Mouse (Mus musculus): ENCODE results near the gene Cap2. TPM values are rescaled to one million over a fixed set of nuclear protein-coding genes. Genes with fewer than 3 reads are reported as not detected.

Gene Cap2
- total and polyA plus RNA-seq, 3 experiments = 14.8 to 120 (median 22.3) TPM

DNA sequence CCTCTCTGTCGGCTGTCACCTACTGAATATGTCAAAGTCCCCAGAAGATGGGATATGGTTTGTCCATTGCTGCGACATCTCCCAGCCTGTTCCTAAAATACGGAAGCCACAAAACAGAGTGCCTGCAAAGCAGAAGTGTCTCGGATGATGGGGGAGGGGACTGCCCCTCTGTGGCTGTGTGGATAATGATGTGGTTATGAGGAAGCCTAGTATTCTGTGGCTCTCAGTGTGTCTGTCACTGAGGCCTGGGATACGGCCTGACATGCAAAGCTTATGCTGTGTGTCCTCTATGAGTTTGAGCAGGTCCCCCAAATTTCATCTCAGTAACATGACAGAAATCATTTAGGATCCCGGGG is 132.5 kb downstream of the Cap2 start:
- Histone ChIP-seq H3K4me3 (ENCODE audit: control insufficient read depth in 1 of 2, insufficient read depth in 1 of 2, low read depth in 2 of 2, low read length in 2 of 2) (no peak overlapping the region), H3K27ac (ENCODE audit: control insufficient read depth, low read depth, low read length) (no peak overlapping the region), H3K27me3 (ENCODE audit: control insufficient read depth in 1 of 2, insufficient read depth in 2 of 2, low read length in 2 of 2) (no peaks in the 10 kb centered on the region), H3K36me3 (ENCODE audit: control insufficient read depth in 1 of 2, insufficient read depth in 2 of 2, low read length in 2 of 2) (no peaks in the 10 kb centered on the region), H3K9me3 (replicated peaks; ENCODE audit: insufficient read depth, low read length) (no peaks in the 10 kb centered on the region), H3K79me2 (ENCODE audit: control insufficient read depth, insufficient read depth, low read length, poor library complexity) (no peaks in the 10 kb centered on the region), H3K4me1 (ENCODE audit: control insufficient read depth in 1 of 2, insufficient read depth in 2 of 2, low read length in 2 of 2) (no peaks in the 10 kb centered on the region), H3K9ac (ENCODE audit: control insufficient read depth, low read depth, low read length, poor library complexity, severe bottlenecking) (no peak overlapping the region)
- DNase-seq (ENCODE audit: low read depth, low spot score) = peak; percentile 48
- TF ChIP-seq SMC3 (IDR thresholded peaks at IDR 0.05; ENCODE audit: low read depth, low read length) = no peak

DNA sequence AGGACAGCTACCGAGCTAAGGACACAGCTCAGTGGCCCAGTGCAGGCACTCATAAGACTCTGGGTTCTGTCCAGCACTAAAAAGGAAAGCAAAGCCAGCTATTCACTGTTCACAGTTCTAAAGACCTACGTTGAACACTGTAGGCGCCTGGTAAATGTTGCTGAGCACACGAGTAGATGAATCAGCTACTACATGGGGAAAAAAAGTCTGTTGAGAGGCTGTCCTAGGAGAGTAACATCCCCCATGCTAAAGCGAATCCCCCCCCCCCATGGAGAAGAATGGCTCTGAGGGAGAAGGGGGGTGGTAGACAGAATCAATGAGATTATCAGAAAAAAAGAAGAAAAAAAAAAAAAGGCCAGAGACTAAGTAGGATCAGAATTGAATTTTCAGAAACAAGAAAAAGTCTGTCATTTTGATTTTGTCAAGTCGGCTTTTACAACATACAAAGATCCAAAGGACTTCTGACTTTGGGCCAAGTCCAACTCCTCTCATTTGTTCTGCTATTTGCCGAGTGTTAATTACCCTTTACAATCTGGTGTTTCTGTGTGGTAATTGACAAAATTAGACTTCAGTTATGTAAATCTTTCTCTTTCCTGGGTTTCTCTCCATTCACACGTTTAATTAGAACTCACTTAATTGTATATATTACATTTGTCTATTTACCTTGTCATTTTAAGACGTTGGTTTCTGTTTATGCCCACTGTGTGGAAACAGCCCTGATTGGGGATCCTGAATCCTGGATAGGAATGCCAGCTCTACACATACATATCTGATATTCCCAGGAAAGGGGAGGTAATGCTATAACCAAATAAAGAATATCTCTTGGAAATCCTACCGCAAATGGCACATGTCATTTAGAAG is 139.2 kb downstream of the Cap2 start:
- DNase-seq (ENCODE audit: low read depth, low spot score) = no peak
- no peaks in the 10 kb centered on the region for H3K4me1 ChIP-seq (ENCODE audit: control insufficient read depth in 1 of 2, insufficient read depth in 2 of 2, low read length in 2 of 2)
- TF ChIP-seq TCF12 (IDR thresholded peaks at IDR 0.05; ENCODE audit: low read depth, low read length) (no peak), MEF2A (IDR thresholded peaks at IDR 0.05; ENCODE audit: extremely low read depth, insufficient replicate concordance, low read depth, low read length, poor library complexity, severe bottlenecking) (no peak), RCOR1 (IDR thresholded peaks at IDR 0.05; ENCODE audit: low read depth, low read length) (no peak), MYB (IDR thresholded peaks at IDR 0.05; ENCODE audit: low read depth, low read length) (no peak), POLR2AphosphoS2 (IDR thresholded peaks at IDR 0.05; ENCODE audit: low read length) (no peak), USF2 (IDR thresholded peaks at IDR 0.05; ENCODE audit: borderline replicate concordance in 1 of 2, insufficient read depth in 1 of 2, low read depth in 1 of 2, low read length in 2 of 2) (no peak), UBTF (IDR thresholded peaks at IDR 0.05; ENCODE audit: borderline replicate concordance, insufficient read depth, low read depth, low read length) (no peak), ZMIZ1 (IDR thresholded peaks at IDR 0.05; ENCODE audit: low read depth, low read length) (no peak), ZNF384 (IDR thresholded peaks at IDR 0.05; ENCODE audit: low read depth, low read length) (no peak), CHD1 (IDR thresholded peaks at IDR 0.05; ENCODE audit: low read depth, low read length) (no peak), SMC3 (IDR thresholded peaks at IDR 0.05; ENCODE audit: low read depth, low read length) (no peak), POLR2AphosphoS5 (IDR thresholded peaks at IDR 0.05; ENCODE audit: borderline replicate concordance, low read depth, low read length) (no peak), RAD21 (IDR thresholded peaks at IDR 0.05; ENCODE audit: low read depth, low read length) (no peak), ETS1 (IDR thresholded peaks at IDR 0.05; ENCODE audit: low read depth, low read length) (no peak), ZKSCAN1 (IDR thresholded peaks at IDR 0.05; ENCODE audit: low read depth, low read length) (no peak)
- H3K36me3 ChIP-seq (ENCODE audit: control insufficient read depth in 1 of 2, insufficient read depth in 2 of 2, low read length in 2 of 2) = no peaks in the 10 kb centered on the region
- H3K9ac ChIP-seq (ENCODE audit: control insufficient read depth, low read depth, low read length, poor library complexity, severe bottlenecking) = no peak overlapping the region
- no peaks in the 10 kb centered on the region for H3K27me3 ChIP-seq (ENCODE audit: control insufficient read depth in 1 of 2, insufficient read depth in 2 of 2, low read length in 2 of 2)
- no peaks in the 10 kb centered on the region for H3K9me3 ChIP-seq (replicated peaks; ENCODE audit: insufficient read depth, low read length)
- H3K4me3 ChIP-seq (ENCODE audit: control insufficient read depth in 1 of 2, insufficient read depth in 1 of 2, low read depth in 2 of 2, low read length in 2 of 2) = no peak overlapping the region
- no peaks in the 10 kb centered on the region for H3K79me2 ChIP-seq (ENCODE audit: control insufficient read depth, insufficient read depth, low read length, poor library complexity)
- H3K27ac ChIP-seq (ENCODE audit: control insufficient read depth, low read depth, low read length) = no peak overlapping the region
